Mouse (Mus musculus): ENCODE measurements around the gene Fam20a. TPM values are rescaled to one million over a fixed set of nuclear protein-coding genes. Genes with fewer than 3 reads are reported as not detected.

Gene Fam20a
- polyA plus RNA-seq, 1 experiment from 2014 or later, result 1.8 TPM

DNA sequence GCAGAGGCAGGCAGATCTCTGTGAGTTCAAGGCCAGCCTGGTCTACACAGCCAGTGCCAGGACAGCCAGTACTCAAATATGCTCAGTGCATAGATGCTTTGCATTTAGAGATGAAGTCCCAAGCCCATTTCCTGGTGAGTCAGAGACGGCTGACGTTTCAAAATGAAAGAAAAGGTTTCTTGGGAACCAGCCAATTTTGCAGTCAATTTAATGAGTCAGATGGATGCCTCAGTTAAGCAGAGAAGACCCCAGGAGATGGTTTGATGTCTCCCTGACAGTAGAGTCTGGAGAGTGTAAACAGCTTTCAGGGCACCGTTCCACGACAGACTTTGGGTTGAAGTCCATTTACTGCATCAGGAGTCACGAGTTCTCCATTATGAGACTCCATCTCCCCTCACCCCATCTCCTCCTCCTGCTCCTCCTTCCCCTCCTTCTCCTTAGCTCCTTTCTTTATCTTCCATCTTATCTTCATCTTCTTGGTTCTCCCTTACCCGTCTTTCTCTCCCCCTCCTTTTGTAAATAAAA lies 86.1 kb downstream of the Fam20a start:
- Histone ChIP-seq H3K36me3 (no peaks in the 10 kb centered on the region), H3K9ac (no peak overlapping the region), H3K4me1 (no peaks in the 10 kb centered on the region), H3K27me3 (replicated peaks) (no peaks in the 10 kb centered on the region), H3K27ac (no peak overlapping the region), H3K9me3 (no peaks in the 10 kb centered on the region), H3K4me2 (replicated peaks) (no peak overlapping the region), H3K4me3 (no peak overlapping the region)
- ATAC-seq (ENCODE audit: low FRiP score, low read depth), result no peak
- 80% methylated on average over 6 of the region's 6 CpGs for WGBS

GRCm38 (mm10) chr11:109634928-109635327 lies 87.2 kb downstream of the Fam20a start:
- WGBS, result 74% methylated on average over 9 of the region's 9 CpGs
- ATAC-seq (ENCODE audit: low FRiP score, low read depth), result no peak
- H3K9ac ChIP-seq, result no peak overlapping the region
- H3K4me3 ChIP-seq, result no peak overlapping the region
- H3K36me3 ChIP-seq, result no peaks in the 10 kb centered on the region
- H3K27ac ChIP-seq, result no peak overlapping the region
- no peak overlapping the region for H3K4me2 ChIP-seq (replicated peaks)
- H3K27me3 ChIP-seq (replicated peaks), result no peaks in the 10 kb centered on the region
- H3K4me1 ChIP-seq, result no peaks in the 10 kb centered on the region
- no peaks in the 10 kb centered on the region for H3K9me3 ChIP-seq

DNA sequence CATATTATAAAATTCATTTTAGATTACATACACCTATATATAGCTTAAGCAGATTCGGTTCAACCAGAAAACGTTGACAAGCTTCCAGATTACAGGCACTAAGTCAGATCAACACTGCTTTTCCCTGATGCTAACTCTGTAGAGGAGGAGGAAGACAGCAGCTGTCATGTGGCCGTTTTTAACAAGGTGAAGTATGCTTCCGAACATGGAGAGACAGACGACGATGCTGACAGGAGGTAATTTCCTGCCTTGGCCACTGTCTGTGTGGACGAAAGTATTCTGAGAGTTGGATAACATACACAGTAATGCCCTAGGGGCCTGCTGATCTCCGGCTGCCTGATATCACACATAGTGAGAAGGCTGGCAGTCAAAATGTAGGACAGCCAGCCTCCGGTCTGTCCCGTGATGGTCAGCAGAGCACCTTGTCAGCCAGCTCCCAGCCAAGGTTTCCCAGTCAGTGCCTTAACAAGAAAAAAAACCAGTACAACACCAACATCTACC lies 93.0 kb downstream of the Fam20a start:
- H3K36me3 ChIP-seq, result no peaks in the 10 kb centered on the region
- WGBS, result 76% methylated on average over 10 of the region's 10 CpGs
- H3K4me3 ChIP-seq, result no peak overlapping the region
- H3K4me1 ChIP-seq, result no peaks in the 10 kb centered on the region; the same call in 1 of the 2 replicates
- no peak overlapping the region for H3K27ac ChIP-seq
- H3K9ac ChIP-seq, result no peak overlapping the region
- no peaks in the 10 kb centered on the region for H3K9me3 ChIP-seq
- H3K27me3 ChIP-seq (replicated peaks), result no peaks in the 10 kb centered on the region
- ATAC-seq (ENCODE audit: low FRiP score, low read depth), result no peak
- no peak overlapping the region for H3K4me2 ChIP-seq (replicated peaks)

- 90% methylated on average over 3 of the region's 3 CpGs for WGBS
- no peak overlapping the region for H3K9ac ChIP-seq
- no peaks in the 10 kb centered on the region; the same call in 1 of the 2 replicates for H3K4me1 ChIP-seq
- no peak overlapping the region for H3K4me3 ChIP-seq
- H3K4me2 ChIP-seq (replicated peaks), result no peak overlapping the region
- no peaks in the 10 kb centered on the region for H3K9me3 ChIP-seq
- no peaks in the 10 kb centered on the region for H3K27me3 ChIP-seq (replicated peaks)
- H3K27ac ChIP-seq, result no peak overlapping the region
- H3K36me3 ChIP-seq, result no peaks in the 10 kb centered on the region
- ATAC-seq (ENCODE audit: low FRiP score, low read depth), result no peak
Measured at GRCm38 (mm10) chr11:109628099-109628498, 94.0 kb downstream of the Fam20a start.

GRCm38 (mm10) chr11:109627648-109628047 lies 94.4 kb downstream of the Fam20a start:
- no peak overlapping the region for H3K4me2 ChIP-seq (replicated peaks)
- H3K27ac ChIP-seq, result no peak overlapping the region
- 83% methylated on average over 4 of the region's 4 CpGs for WGBS
- H3K9ac ChIP-seq, result no peak overlapping the region
- H3K4me1 ChIP-seq, result no peaks in the 10 kb centered on the region; the same call in 1 of the 2 replicates
- H3K4me3 ChIP-seq, result no peak overlapping the region
- ATAC-seq (ENCODE audit: low FRiP score, low read depth), result no peak
- H3K27me3 ChIP-seq (replicated peaks), result no peaks in the 10 kb centered on the region
- H3K9me3 ChIP-seq, result no peaks in the 10 kb centered on the region
- H3K36me3 ChIP-seq, result no peaks in the 10 kb centered on the region

DNA sequence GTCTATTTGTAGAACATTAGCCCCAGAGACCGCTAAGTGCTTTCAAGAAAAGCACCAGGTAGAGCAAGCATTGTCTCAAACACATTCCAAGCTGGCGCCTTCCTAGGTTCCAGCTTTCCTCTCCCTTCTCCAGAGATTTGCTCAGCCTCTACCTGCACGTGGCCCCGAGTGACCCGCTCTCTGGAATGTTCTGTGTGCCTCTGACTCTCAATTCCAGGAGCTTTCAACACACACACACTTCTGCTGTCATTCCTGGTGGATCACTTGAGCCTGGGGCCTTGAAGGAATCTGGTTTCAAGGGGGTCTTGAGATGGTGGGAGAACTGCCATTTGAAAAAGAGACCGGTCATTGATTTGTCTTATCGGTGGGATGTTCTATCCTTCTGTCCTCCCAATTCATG lies 98.8 kb downstream of the Fam20a start:
- H3K9ac ChIP-seq, result no peak overlapping the region
- no peak for ATAC-seq (ENCODE audit: low FRiP score, low read depth)
- no peak overlapping the region for H3K4me3 ChIP-seq
- H3K36me3 ChIP-seq, result no peaks in the 10 kb centered on the region
- 94% methylated on average over 7 of the region's 7 CpGs for WGBS
- no peak overlapping the region for H3K4me2 ChIP-seq (replicated peaks)
- H3K27me3 ChIP-seq (replicated peaks), result no peaks in the 10 kb centered on the region
- H3K9me3 ChIP-seq, result no peaks in the 10 kb centered on the region
- H3K27ac ChIP-seq, result no peak overlapping the region
- H3K4me1 ChIP-seq, result no peaks in the 10 kb centered on the region

DNA sequence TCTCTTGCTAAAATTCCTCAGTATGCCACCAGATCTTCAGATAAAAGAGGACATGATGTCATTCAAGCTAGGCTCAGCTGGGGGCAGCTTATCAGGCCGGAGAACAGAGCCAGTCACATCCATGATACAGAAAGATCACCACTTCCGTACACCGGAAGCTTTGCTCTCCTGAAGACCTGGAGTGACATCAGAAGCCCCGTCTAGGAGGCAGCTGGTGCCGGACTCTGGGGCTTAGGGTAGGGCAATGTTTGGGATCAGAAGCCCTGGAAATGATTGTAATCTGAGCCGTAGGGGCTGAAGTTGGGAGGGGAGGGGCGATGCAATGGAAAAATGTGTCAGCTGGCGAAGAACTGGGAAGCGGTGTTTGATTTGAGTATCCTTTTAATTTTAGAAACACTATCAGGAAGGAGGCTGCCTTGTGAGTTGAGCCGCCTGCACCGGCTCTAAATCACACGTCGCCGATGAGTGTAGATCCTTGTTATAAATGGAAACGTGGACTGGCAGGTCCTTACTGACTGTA lies 99.5 kb downstream of the Fam20a start:
- Histone ChIP-seq H3K4me2 (replicated peaks) (0 out of 2 replicates have a peak overlapping the region, but pooled peaks have one; percentile 18), H3K4me1 (no peaks in the 10 kb centered on the region), H3K27me3 (replicated peaks) (no peaks in the 10 kb centered on the region), H3K27ac (no peak overlapping the region), H3K9ac (no peak overlapping the region), H3K9me3 (no peaks in the 10 kb centered on the region), H3K36me3 (no peaks in the 10 kb centered on the region), H3K4me3 (no peak overlapping the region)
- WGBS, result 56% methylated on average over 15 of the region's 15 CpGs
- ATAC-seq (ENCODE audit: low FRiP score, low read depth), result no peak

- no peak for ATAC-seq (ENCODE audit: low FRiP score, low read depth)
- Histone ChIP-seq H3K9me3 (no peaks in the 10 kb centered on the region), H3K4me1 (no peaks in the 10 kb centered on the region), H3K9ac (no peak overlapping the region), H3K4me2 (replicated peaks) (no peak overlapping the region), H3K4me3 (no peak overlapping the region), H3K27ac (no peak overlapping the region), H3K27me3 (replicated peaks) (no peaks in the 10 kb centered on the region), H3K36me3 (no peaks in the 10 kb centered on the region)
- 20% methylated on average over 2 of the region's 2 CpGs for WGBS
Measured at GRCm38 (mm10) chr11:109621183-109621582, 100.9 kb downstream of the Fam20a start.

DNA sequence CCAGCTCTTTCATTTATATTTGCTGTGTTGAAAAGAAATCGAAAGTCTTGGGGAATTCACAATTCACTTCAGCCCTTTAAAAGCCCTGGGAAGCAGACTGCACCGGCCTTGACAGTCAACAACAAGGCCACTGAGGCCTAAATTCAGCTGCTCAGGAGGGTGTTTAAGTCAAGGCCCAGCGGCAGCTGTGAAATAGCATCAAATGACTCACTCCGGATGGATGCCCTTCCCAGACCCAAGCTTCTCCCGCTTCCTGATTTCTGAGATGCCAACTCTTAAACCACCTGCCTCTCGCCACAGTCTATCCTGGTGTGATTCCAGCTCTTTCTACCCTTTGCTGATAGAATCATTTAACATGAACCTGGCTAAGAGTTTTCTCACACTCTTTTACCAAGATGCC lies 101.7 kb downstream of the Fam20a start:
- ATAC-seq (ENCODE audit: low FRiP score, low read depth), result no peak
- no peaks in the 10 kb centered on the region for H3K9me3 ChIP-seq
- WGBS, result 84% methylated on average over 6 of the region's 6 CpGs

More for the DNA sequence above, 101.7 kb downstream of the Fam20a start:
- H3K4me1 ChIP-seq, result no peaks in the 10 kb centered on the region
- H3K9ac ChIP-seq, result no peak overlapping the region
- no peaks in the 10 kb centered on the region for H3K27me3 ChIP-seq (replicated peaks)
- H3K27ac ChIP-seq, result no peak overlapping the region
- H3K36me3 ChIP-seq, result no peaks in the 10 kb centered on the region
- no peak overlapping the region for H3K4me3 ChIP-seq
- no peak overlapping the region for H3K4me2 ChIP-seq (replicated peaks)

Other genes starting within 250 kb of the Fam20a start
- gene Arsg, start 248.9 kb downstream of the Fam20a start, polyA plus RNA-seq (2016; fragmentation: Nextera tagmentation; extraction: Ambion mirVana), result 2.5 and 2.7 TPM in 2 replicates
- gene Slc16a6, start 248.7 kb downstream of the Fam20a start, polyA plus RNA-seq (2016; fragmentation: Nextera tagmentation; extraction: Ambion mirVana), result 3.9 and 4.0 TPM in 2 replicates
- 19.7 and 21.5 TPM in 2 replicates for gene Wipi1, start 110.3 kb downstream of the Fam20a start, polyA plus RNA-seq (2016; fragmentation: Nextera tagmentation; extraction: Ambion mirVana)
- gene Prkar1a, start 72.9 kb downstream of the Fam20a start, polyA plus RNA-seq (2016; fragmentation: Nextera tagmentation; extraction: Ambion mirVana), result 454 TPM in 2 replicates
- not detected in 2 replicates for gene 1700012B07Rik, start 105.8 kb upstream of the Fam20a start, polyA plus RNA-seq (2016; fragmentation: Nextera tagmentation; extraction: Ambion mirVana)

Data from neural tube, embryonic 12.5 days (tissue).